ENCODE assay signal across 18 mouse cellular contexts in genomic region chr17:88260826-88261225, GRCm38 (mm10).
"Had no signal": no experiment of that assay in that cellular context is flagged by ENCODE, and none has a peak within 500 bp of the region (broad histone marks: within the 10 kb centered on the region; RNA-seq: fewer than 3 reads in every experiment).

No protein-coding gene starts in this region.

- H3K27me3 ChIP-seq: lung, embryonic 15.5 days; midbrain, embryonic 12.5 days; midbrain, embryonic 15.5 days; neural tube, embryonic 12.5 days; neural tube, embryonic 15.5 days; stomach, embryonic 15.5 days had no signal

- H3K4me3 ChIP-seq: lung, embryonic 15.5 days; midbrain, embryonic 12.5 days; midbrain, embryonic 15.5 days; neural tube, embryonic 12.5 days; neural tube, embryonic 15.5 days; stomach, embryonic 15.5 days had no signal

- H3K36me3 ChIP-seq: lung, embryonic 15.5 days; midbrain, embryonic 12.5 days; midbrain, embryonic 15.5 days; neural tube, embryonic 12.5 days; neural tube, embryonic 15.5 days; stomach, embryonic 15.5 days had no signal

- H3K27ac ChIP-seq: liver, embryonic 14.5 days; lung, embryonic 15.5 days; midbrain, embryonic 12.5 days; midbrain, embryonic 15.5 days; neural tube, embryonic 12.5 days; neural tube, embryonic 15.5 days; stomach, embryonic 15.5 days had no signal

- DNase-seq: kidney, adult 18-20 months; kidney, adult 9 months; kidney, postnatal 36 days; layer of hippocampus, adult 9-11 months; liver, postnatal 0 days; lung, postnatal 10 days; lung, postnatal 4 days; right cerebral cortex, adult 18-20 months; right cerebral cortex, postnatal 14 days; right cerebral cortex, postnatal 4 days; thymus, postnatal 25 days had no signal

- ATAC-seq: liver, postnatal 0 days; midbrain, embryonic 15.5 days had no signal

- H3K4me2 ChIP-seq: lung, embryonic 15.5 days; midbrain, embryonic 12.5 days; midbrain, embryonic 15.5 days; neural tube, embryonic 12.5 days; neural tube, embryonic 15.5 days; stomach, embryonic 15.5 days had no signal

- H3K9ac ChIP-seq: liver, embryonic 14.5 days; liver, postnatal 0 days; lung, embryonic 15.5 days; midbrain, embryonic 12.5 days; midbrain, embryonic 15.5 days; neural tube, embryonic 12.5 days; neural tube, embryonic 15.5 days; stomach, embryonic 15.5 days had no signal

- H3K9me3 ChIP-seq: lung, embryonic 15.5 days; midbrain, embryonic 12.5 days; midbrain, embryonic 15.5 days; neural tube, embryonic 12.5 days; neural tube, embryonic 15.5 days; stomach, embryonic 15.5 days had no signal
